Comparison of ENCODE assay signal across 14 mouse cellular contexts in the genomic region with DNA sequence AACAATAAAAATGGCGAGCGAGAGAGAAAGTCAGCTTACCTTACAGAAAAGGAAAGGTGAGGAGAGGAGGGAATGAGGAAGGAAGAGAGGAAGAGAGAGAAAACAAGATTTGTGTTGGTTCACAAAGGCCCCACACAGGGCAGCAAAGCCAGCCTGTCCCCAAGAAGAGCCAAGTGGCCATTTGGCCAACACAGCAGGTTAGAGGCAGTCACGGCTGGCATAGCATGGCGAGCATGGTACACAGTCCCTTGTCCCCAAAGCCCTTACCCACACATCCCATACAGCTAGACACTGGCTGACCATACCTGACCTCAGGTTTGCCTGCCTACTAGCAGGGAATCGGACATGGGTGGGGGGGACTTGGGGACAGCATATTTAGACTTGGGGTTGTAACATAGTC. TPM values are rescaled to one million over a fixed set of nuclear protein-coding genes. Genes with fewer than 3 reads are reported as not detected.
A peak's percentile ranks its signal among the peaks of the same experiment; 100 is the strongest.
DNase-seq lines count a peak whose midpoint lies in the region.
"Had no signal": no experiment of that assay in that cellular context is flagged by ENCODE, and none has a peak within 500 bp of the region (broad histone marks: within the 10 kb centered on the region; RNA-seq: fewer than 3 reads in every experiment).

No protein-coding gene starts in this region.

- DNase-seq in cerebellum, adult 11 months = peak; percentile 73
- DNase-seq in cerebellum, adult 18-20 months = peak; percentile 79 to 84
- peak; percentile 89 for DNase-seq in cerebellum, adult 9-11 months
- DNase-seq in cerebellum, postnatal 36 days = peak; percentile 74 to 76
- no peak for DNase-seq in embryo, embryonic 10.5 days (ENCODE audit: low spot score)
- DNase-seq in kidney, postnatal 36 days = no peak
- DNase-seq in layer of hippocampus, postnatal 25 days (ENCODE audit: extremely low spot score in 1 of 2, low spot score in 1 of 2) = no peak
- DNase-seq: adrenal gland, adult 2 months; adrenal gland, postnatal 36 days; gastrocnemius, postnatal 14 days; heart, adult 2 months; heart, postnatal 14 days; kidney, adult 18-20 months had no signal

RNA-seq across cellular contexts. Expression of gene Ykt6, which starts 28.1 kb away (rescaled TPM):
- total RNA-seq in layer of hippocampus, postnatal 25 days (2021) = 10 to 100 TPM; 70.2 to 73.0 TPM

RNA-seq across cellular contexts. Expression of gene Gck, which starts 33.7 kb away (rescaled TPM):
- total RNA-seq in layer of hippocampus, postnatal 25 days (2021) = 1 to 10 TPM; 1.8 to 3.9 TPM
- total RNA-seq: hematopoietic stem cell, adult 5-6 weeks had no signal

Comparison
In these comparisons a context has a peak if more than half of its experiments do, and no peak if none do; other contexts are left out.
1. DNase-seq: peak in cerebellum, adult 11 months (single experiment), cerebellum, adult 18-20 months (2 of 2), cerebellum, adult 9-11 months (single experiment) and cerebellum, postnatal 36 days (2 of 2); none in embryo, embryonic 10.5 days (single experiment), kidney, postnatal 36 days (0 of 2) and layer of hippocampus, postnatal 25 days (0 of 2).